Mouse (Mus musculus): Measurements from ENCODE around the gene Phlpp2.

The Phlpp2 gene

GRCm38 (mm10) chr8:109889211-109889610 lies 20.9 kb downstream of the Phlpp2 start:
- CTCF ChIA-PET, result no interaction called here
- POLR2A ChIA-PET, result interaction anchor here in 1 of 4 experiments (1.1 kb wide), 1 partner anchor 14 kb away, joined by 3 read pairs; no protein-coding TSS in a partner anchor

DNA sequence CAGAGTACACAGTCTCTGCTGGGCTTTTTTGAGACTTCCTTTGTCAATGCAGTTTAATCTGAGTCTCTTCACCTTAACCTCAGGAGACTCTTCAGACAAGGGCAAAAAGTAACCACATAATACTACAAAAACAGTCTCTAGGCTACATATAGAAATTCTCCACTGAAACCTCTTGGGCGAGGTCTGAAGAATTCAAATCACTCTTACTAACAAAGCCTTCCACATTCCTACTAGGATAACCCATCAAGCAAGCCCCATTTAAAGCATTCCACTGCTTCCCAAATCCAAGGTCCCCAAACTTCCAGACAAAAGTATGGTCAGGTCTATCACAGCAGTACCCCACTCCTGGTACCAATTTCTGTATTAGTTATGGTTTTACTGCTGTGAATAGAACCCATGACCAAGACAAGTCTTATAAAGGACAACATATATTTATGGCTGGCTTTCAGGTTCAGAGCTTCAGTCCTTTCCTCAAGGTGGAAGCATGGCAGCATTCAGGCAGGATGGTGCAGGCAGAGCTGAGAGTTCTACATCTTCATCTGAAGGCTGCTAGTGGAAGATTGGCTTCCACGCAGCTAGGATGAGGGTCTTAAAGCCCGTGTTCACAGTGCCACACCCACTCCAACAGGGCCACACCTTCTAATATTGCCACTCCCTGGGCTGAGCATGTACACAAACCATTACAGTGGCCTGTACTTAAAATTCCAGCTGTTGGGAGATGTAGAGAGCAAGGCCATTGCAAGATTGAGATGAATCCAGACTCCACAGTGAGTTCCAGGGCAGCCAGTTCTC lies 22.6 kb downstream of the Phlpp2 start:
- ChIA-PET CTCF (interaction anchor here in 2 of 4 experiments (0.6 kb wide), 2 partner anchors 191 to 553 kb away, joined by 3 to 5 read pairs; no protein-coding TSS in a partner anchor), POLR2A (interaction anchor here in 2 of 4 experiments (0.7 to 2.1 kb wide), 4 partner anchors 14 to 23 kb away, joined by 3 to 7 read pairs (median 3); partner anchors contain the start of gene Phlpp2 (in 1 of the 2))

DNA sequence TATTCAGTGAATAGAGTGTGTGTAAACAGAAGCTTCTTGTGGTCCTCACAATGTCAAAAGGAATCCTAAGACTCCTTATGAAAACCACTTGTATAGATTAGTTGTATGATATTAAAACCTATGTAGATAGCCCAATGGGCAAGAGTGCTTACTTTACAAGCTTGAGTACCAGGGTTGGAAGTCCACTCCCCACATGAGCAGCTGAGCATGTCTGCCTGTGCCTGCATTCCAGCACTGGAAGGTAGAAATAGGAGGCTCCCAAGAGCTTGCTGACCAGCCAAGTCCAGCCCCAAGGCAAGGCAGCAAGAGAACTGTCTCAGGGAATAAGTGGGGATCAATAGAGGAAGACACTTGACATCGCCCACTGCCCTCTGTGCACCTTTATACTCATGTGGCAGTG lies 26.3 kb downstream of the Phlpp2 start:
- ChIA-PET POLR2A (interaction anchor here in 1 of 4 experiments (1.1 to 1.2 kb wide), 2 partner anchors 14 to 16 kb away, joined by 3 read pairs; no protein-coding TSS in a partner anchor), CTCF (no interaction called here)

DNA sequence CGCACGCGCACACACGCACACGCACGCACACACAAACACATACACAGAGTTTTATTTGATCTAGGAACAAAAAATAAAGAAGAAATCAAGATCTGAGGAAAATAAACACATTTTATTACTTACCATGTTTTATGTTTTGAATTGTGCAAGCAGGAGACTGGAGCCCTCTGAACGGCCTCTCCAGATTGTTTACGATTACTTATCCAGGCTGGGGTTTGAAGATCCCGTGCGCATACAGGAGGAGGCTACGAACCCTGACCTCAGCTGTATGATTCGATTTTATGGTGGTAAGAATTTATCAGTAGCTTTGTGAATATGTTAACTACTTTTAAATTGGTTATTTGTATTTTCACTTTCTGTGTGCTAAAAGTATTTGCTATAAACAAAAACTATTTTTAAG lies 27.0 kb downstream of the Phlpp2 start:
- ChIA-PET POLR2A (interaction anchor here in 1 of 4 experiments (0.7 kb wide), 1 partner anchor 105 kb away, joined by 3 read pairs; no protein-coding TSS in a partner anchor), CTCF (no interaction called here)

DNA sequence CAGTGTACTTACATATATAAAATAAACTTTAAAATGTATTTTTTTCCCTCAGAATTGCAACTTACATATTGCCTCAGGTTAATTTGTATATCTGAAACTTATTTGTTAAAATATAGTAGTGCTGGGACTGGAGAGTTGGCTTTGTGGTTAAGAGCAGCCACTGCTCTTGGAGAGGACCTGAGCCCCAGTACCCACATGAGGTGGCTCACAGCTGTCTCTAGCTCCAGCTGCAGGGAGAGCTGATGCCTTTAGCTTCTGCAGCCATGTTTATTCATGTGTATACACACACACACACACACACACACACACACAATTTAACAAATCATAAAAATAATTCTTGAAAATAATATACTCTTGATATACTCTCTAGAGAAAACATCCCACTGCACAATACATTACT lies 34.0 kb downstream of the Phlpp2 start:
- ChIA-PET POLR2A (interaction anchor here in 1 of 4 experiments (0.9 kb wide), 1 partner anchor 13 kb away, joined by 3 read pairs; no protein-coding TSS in a partner anchor), CTCF (interaction anchor here in 1 of 4 experiments (1.2 kb wide), 1 partner anchor 49 kb away, joined by 3 read pairs; no protein-coding TSS in a partner anchor)

DNA sequence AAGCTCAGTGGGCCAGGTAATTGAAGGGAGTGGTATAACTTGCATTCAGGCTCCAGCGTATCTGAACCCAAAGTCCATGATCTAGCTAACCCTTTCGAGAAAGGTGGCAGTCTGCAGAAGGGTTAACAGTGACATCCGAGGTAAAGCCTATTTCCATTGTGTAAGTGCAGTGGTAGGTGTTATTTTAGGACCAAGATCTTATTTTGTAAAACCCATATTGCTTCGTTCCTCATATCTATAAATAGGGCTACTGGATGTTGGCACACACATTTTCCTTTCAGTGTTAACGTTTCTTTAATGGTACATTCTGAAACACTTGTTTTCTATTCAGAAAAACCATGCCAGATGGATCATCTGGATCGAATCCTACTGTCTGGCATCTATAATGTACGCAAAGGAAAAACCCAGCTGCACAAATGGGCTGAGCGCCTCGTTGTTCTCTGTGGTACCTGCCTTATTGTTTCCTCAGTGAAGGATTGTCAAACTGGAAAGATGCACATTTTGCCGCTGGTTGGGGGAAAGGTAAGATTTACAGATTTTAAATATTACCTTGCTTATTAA lies 35.6 kb downstream of the Phlpp2 start:
- CTCF ChIA-PET, result no interaction called here
- POLR2A ChIA-PET, result interaction anchor here in 2 of 4 experiments (0.7 to 1.0 kb wide), 2 partner anchors 12 to 937 kb away, joined by 3 read pairs; no protein-coding TSS in a partner anchor

DNA sequence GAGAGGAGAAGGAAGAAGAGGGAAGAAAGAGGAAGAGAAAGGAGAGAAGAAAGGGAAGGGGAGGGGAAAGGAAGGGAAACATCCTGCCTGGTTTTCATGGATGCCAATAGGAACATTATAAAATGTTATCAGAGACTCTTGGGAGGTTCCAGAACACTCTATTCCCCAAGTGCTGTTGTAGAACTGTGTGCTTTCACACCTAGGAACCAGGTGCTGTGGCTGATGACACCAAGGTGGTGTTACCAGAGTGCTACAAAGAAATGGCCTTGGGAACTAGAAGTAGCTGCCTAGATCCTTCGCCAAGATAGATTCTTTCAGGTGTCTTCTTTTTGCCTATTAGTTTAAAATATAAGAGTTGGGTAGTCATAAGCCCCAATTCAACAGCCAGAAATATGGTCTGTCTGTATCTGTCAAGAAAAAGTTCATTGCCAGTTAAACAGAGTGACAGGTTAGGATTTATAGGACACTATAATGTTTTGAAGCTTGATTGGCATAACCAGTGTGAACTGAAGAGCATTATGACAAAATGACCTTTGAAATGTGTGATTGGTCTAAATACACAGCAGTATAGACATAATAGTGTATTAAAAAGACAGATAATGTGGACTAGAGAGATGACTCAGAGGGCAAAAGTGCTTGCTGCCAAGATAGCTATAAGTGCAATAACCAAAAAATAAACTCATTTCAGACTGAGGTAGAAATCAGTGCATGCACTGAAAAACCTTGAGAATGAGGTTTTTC lies 36.8 kb downstream of the Phlpp2 start:
- ChIA-PET POLR2A (interaction anchor here in 1 of 4 experiments (0.7 kb wide), 1 partner anchor 936 kb away, joined by 3 read pairs; no protein-coding TSS in a partner anchor), CTCF (no interaction called here)

GRCm38 (mm10) chr8:109906907-109907306 lies 38.6 kb downstream of the Phlpp2 start:
- POLR2A ChIA-PET, result interaction anchor here in 1 of 4 experiments (0.5 kb wide), 1 partner anchor 126 kb away, joined by 3 read pairs; no protein-coding TSS in a partner anchor
- CTCF ChIA-PET, result no interaction called here

GRCm38 (mm10) chr8:109907376-109907775 lies 39.0 kb downstream of the Phlpp2 start:
- ChIA-PET CTCF (interaction anchor here in 1 of 4 experiments (0.7 kb wide), 1 partner anchor 132 kb away, joined by 3 read pairs; no protein-coding TSS in a partner anchor), POLR2A (interaction anchor here in 1 of 4 experiments (0.6 kb wide), 1 partner anchor 649 kb away, joined by 3 read pairs; no protein-coding TSS in a partner anchor)

- CTCF ChIA-PET, result interaction anchor here in 2 of 4 experiments (0.6 to 1.1 kb wide), 5 partner anchors 20 to 71 kb away, joined by 3 to 7 read pairs (median 3); partner anchors contain the start of gene Marveld3 (in 1 of the 2)
- POLR2A ChIA-PET, result no interaction called here
These were observed 48.9 kb downstream of the Phlpp2 start for GRCm38 (mm10) chr8:109917277-109917676.

DNA sequence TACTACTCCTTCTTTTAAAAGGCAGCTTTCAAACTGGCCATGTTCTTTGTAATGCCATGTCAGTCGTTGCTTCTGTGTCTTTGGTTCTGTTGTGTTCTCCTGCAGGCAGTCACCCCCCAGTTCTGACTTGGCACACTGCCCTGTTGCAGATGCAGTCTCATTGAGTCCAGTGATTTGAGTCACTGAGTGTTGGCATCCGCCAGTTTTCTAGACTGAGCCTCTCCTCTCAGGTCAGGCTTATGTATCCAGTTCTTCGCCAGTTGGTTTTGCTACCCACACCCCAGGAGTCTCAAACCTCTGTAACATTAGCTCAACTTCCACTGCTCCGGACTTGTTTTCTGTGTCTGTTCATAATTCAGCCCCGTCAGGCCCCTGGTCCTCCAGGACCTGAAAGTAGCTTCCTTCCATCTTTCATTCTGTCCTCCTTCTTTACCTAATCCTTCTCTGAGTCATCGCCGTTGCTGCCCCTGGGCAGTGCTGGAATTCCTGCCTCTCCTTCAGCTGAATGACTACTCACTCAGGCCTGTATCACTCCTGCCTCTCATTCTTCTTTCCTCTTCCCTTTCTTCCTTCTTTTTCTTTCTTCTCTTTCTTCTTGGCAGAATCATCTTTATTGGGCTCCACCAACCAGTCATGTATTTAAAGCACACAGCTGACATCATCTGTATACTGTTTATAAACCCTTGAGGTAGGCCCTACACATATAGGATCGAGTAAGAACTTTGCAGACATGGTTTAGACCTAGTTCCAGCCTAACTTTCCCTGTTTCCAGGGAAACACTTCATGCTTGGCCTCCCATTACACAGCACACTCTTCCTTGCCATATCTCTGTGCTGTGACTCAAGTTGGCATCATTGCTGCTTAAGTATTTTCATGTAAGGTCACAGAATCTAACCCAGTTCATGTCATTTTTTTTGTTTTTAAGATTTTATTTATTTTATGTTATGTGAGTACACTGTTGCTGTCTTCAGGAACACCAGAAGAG lies 52.4 kb downstream of the Phlpp2 start:
- POLR2A ChIA-PET, result interaction anchor here in 2 of 4 experiments (0.6 to 1.3 kb wide), 2 partner anchors 165 to 254 kb away, joined by 4 read pairs; no protein-coding TSS in a partner anchor
- CTCF ChIA-PET, result interaction anchor here in 2 of 4 experiments (0.7 to 1.2 kb wide), 3 partner anchors 41 to 560 kb away, joined by 3 to 4 read pairs (median 3); partner anchors contain the start of gene Marveld3 (in 1 of the 2)

GRCm38 (mm10) chr8:109941606-109942360 lies 73.4 kb downstream of the Phlpp2 start:
- CTCF ChIA-PET, result no interaction called here
- POLR2A ChIA-PET, result interaction anchor here in 1 of 4 experiments (0.6 kb wide), 1 partner anchor 261 kb away, joined by 3 read pairs; no protein-coding TSS in a partner anchor

DNA sequence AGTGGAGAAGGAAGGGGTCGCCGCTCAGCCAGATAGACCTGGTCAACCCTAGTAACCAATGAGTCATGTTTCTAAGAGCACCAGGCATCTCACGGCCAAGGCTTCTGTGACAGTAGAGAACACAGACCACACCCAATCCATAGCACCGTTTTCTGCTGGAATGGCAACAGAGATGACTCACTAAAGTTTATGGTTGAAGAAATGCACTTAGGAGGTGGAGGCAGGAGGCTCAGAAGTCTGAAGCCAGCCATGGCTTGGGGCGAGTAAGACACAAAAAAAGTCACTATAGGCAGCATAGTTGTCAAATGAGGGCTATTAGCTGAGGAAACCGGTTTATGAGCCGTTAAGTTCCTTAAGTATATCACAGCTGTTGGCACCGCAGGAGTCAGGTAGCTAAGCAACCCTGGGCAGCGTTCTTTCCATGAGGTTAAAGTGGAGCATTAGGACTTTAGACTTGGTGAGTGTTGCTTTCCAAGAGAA lies 76.9 kb downstream of the Phlpp2 start:
- POLR2A ChIA-PET, result interaction anchor here in 3 of 4 experiments (0.5 to 1.1 kb wide), 3 partner anchors 13 to 77 kb away, joined by 3 to 4 read pairs (median 3); partner anchors contain the start of gene Phlpp2 (in 1 of the 3)

DNA sequence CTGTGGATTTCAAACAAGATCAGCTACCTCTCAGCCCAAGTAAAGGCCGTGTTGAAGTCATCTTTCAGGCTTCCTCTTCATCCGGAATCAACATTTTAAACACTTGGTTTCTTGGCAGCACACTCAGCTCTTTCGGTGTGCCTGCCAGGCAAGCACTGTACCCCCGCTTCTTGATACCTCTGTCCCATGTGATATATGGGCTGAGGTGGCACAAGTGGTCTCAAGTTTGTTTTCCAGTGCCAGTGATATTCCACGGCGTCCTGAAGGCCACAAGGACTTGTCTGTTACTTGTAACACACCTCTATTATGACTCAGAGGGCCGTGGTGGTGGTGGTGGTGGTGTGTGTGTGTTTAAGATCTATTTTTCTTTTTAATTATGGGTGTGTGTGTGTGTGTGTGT lies 77.4 kb downstream of the Phlpp2 start:
- CTCF ChIA-PET, result interaction anchor here in 1 of 4 experiments (0.7 to 0.9 kb wide), 2 partner anchors 11 to 23 kb away, joined by 4 read pairs; no protein-coding TSS in a partner anchor
- POLR2A ChIA-PET, result interaction anchor here in 2 of 4 experiments (0.8 to 1.1 kb wide), 2 partner anchors 12 to 78 kb away, joined by 3 to 4 read pairs; partner anchors contain the start of gene Phlpp2 (in 1 of the 2)

More for the DNA sequence above, 76.9 kb downstream of the Phlpp2 start:
- CTCF ChIA-PET, result interaction anchor here in 2 of 4 experiments (0.7 to 1.2 kb wide), 3 partner anchors 11 to 24 kb away, joined by 3 to 4 read pairs (median 4); partner anchors contain the start of gene Marveld3 (in 1 of the 2)

DNA sequence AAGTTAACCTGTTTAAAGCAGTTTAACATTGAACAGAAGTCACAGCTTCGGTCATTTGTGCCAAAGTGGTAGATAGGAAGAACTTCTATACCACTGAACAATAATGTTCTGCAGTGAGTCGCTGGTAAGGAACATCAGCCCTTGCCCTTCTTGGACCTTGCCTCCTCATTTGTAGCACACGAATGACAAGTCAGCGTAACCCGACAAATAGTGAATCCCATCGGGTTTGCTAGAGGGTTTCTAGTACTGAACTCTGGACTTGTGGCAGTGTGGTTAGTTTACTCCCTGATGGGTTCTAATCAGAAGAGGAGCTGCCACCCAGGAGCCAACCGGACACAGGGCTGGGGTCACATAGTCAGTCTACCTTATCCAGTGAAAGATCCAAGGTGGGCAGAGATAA lies 77.9 kb downstream of the Phlpp2 start:
- POLR2A ChIA-PET, result no interaction called here
- CTCF ChIA-PET, result interaction anchor here in 3 of 4 experiments (0.5 to 2.4 kb wide), 7 partner anchors 17 to 556 kb away, joined by 3 to 34 read pairs (median 4); partner anchors contain the start of gene Marveld3 (in 1 of the 3)
